Mouse (Mus musculus) small intestine, adult 2 months (tissue): ENCODE results near the gene Selenow. TPM values are rescaled to one million over a fixed set of nuclear protein-coding genes. Genes with fewer than 3 reads are reported as not detected.
"Not testable (repeated sequence)": the region's sequence is repeated elsewhere in the genome, so short reads cannot be mapped to it uniquely, and the experiment has no call there.

Source experiments
- H3K27ac ChIP-seq: fragments of 200-500 bp; 2 replicates; pipeline ENCODE4 v1.5.1; 2012; ENCODE audit warnings: low read depth, low read length, control low read depth, inconsistent platforms; ENCODE audit not compliant: insufficient read depth
- H3K27me3 ChIP-seq: fragments of 200-500 bp; 2 replicates; pipeline ENCODE4 v1.6.1; 2012; ENCODE audit warnings: mild to moderate bottlenecking, moderate library complexity, low read length, inconsistent platforms; ENCODE audit not compliant: control insufficient read depth, insufficient read depth
- H3K36me3 ChIP-seq: fragments of 200-500 bp; 2 replicates; pipeline ENCODE4 v1.6.1; 2012; ENCODE audit warnings: mild to moderate bottlenecking, low read length, control low read depth, inconsistent platforms; ENCODE audit not compliant: control insufficient read depth, insufficient read depth
- H3K4me1 ChIP-seq: fragments of 200-500 bp; 2 replicates; pipeline ENCODE4 v1.6.1; 2012; ENCODE audit warnings: low read length, inconsistent platforms, mixed read lengths; ENCODE audit not compliant: control insufficient read depth, insufficient read depth, insufficient read length
- H3K4me3 ChIP-seq: fragments of 200-500 bp; 2 replicates; pipeline ENCODE4 v1.5.1; 2012; ENCODE audit warnings: low read depth, mild to moderate bottlenecking, control low read depth, inconsistent platforms, low read length, moderate library complexity
- CTCF ChIP-seq: fragments of 200-500 bp; IDR thresholded peaks from 2 replicates; pipeline ENCODE4 v1.5.1; 2012; ENCODE audit warnings: low read depth, mild to moderate bottlenecking, control low read depth, inconsistent platforms, low read length, moderate library complexity, mixed read lengths; ENCODE audit not compliant: insufficient replicate concordance, insufficient read length; ENCODE audit errors: extremely low read depth
- POLR2A ChIP-seq: fragments of 200-500 bp; IDR thresholded peaks from 2 replicates; pipeline ENCODE4 v1.6.1; 2012; ENCODE audit warnings: low read depth, mild to moderate bottlenecking, control low read depth, inconsistent platforms, low read length, moderate library complexity
- WGBS: fragments of 180-500 bp; shearing (Covaris S2); methylation state at CpG from one replicate; pipeline ENCODE4 v1.1.7; 2018; 5-methylcytosine and 5-hydroxymethylcytosine counted together
- polyA plus RNA-seq: library from polyadenylated mRNA; depleted of rRNA; stranded (reverse); fragments of >200 nt; gene quantifications from 2 replicates; pipeline ENCODE4 v1.2.3, GENCODE M21; 2012

Gene Selenow
- polyA plus RNA-seq, 1 experiment: 311 TPM

DNA sequence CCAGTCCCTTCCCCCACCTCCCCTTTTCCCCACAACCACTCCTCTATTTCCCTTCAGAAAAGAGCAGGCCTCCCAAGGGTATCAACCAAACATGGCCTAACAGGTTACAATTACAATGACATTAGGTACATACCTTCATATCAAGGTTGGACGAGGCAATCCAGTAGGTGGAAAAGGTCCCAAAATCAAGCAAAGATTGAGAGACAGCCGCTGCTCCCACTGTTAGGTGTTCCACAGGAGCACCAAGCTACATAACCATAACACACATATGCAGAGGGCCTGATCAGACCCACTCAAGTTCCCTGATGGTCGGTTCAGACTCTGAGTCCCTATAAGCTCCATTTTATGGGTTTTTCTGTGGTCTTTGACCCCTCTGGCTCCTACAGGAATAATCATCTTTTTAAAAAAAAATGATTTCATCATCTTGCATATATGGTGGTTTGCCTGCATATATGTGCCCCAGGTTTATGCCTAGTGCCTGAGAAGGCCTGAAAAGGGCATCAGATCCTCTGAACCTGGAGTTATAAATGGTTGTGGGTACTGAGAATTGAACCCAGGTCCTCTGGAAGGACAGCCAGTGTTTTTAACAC, 6.0 kb downstream of the Selenow start:
- no peak for TF ChIP-seq CTCF
- no peak for TF ChIP-seq POLR2A
- no peaks in the 10 kb centered on the region for H3K27me3 ChIP-seq
- 77% methylated on average over 3 of the region's 3 CpGs for WGBS
- peaks cover 9% of the 10 kb centered on the region; the same call in 1 of the 2 replicates for H3K4me1 ChIP-seq
- no peak overlapping the region for H3K27ac ChIP-seq
- no peak overlapping the region for H3K4me3 ChIP-seq
- peaks cover 13% of the 10 kb centered on the region for H3K36me3 ChIP-seq

DNA sequence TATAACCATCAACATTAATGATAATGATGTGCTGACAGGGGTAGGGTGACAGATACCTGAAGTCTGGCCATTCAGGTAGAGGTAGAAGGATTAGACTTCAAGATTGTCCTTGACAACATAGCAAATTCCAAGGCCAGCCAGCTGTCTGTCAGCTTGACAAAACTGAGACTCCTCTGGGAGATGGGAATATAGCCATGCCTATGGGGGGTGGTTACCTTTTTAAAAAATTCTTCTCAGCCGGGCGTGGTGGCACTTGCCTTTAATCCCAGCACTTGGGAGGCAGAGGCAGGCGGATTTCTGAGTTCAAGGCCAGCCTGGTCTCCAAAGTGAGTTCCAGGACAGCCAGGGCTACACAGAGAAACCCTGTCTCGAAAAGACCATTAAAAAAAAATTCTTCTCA, 6.5 kb downstream of the Selenow start:
- H3K27me3 ChIP-seq, H3K27ac ChIP-seq, H3K4me3 ChIP-seq, H3K4me1 ChIP-seq: not testable (repeated sequence)
- H3K36me3 ChIP-seq: peaks cover 13% of the 10 kb centered on the region
- WGBS: 85% methylated on average over 4 of the region's 4 CpGs

DNA sequence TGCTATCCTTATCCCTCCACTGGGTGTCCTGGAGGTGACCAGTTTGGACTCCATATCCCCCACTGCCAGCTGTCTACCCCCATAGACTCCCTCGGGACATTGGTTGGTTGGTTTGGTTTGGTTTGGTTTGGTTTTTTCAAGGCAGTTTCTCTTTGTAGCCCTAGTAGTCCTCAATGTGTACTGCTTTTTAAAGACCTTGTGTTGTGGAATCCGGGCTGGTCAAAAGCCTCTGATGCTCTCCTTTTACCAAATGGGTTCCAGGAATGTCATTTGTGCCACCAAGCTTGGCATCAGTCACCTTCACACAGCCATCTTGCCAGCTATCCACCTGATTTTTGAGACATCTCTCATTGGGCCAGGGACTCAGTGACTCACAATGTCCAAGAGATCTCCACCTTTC, 7.5 kb downstream of the Selenow start:
- Histone ChIP-seq H3K4me3 (no peak overlapping the region), H3K27me3 (no peaks in the 10 kb centered on the region), H3K27ac (no peak overlapping the region), H3K36me3 (peaks cover 10% of the 10 kb centered on the region), H3K4me1 (no peaks in the 10 kb centered on the region)
- WGBS: 86% methylated on average over 2 of the region's 2 CpGs
- TF ChIP-seq POLR2A (no peak), CTCF (no peak)

DNA sequence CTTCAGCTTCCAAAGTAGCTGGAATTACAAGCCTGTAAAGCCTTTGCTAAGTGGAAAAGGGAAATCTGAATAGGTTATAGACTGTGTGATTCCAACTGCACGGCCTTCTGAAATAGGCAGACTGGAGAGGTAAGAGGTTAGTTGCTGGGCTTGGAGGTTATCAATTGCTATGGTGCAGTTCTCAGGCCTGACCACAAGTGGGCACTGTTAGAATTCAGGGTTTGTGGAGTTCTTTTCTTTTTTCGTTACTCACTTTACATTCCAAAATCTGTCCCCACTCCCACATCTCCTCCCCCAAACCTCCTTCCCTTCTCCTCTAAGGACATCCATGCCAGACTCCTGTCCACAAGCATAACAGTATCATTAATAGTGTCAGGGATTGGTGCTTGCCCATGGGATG, 8.0 kb downstream of the Selenow start:
- 29% methylated on average over 2 of the region's 2 CpGs for WGBS
- TF ChIP-seq CTCF (no peak), POLR2A (no peak)
- no peak overlapping the region for H3K4me3 ChIP-seq
- H3K36me3 ChIP-seq: peaks cover 6% of the 10 kb centered on the region
- H3K27me3 ChIP-seq: no peaks in the 10 kb centered on the region
- no peak overlapping the region for H3K27ac ChIP-seq
- H3K4me1 ChIP-seq: no peaks in the 10 kb centered on the region

DNA sequence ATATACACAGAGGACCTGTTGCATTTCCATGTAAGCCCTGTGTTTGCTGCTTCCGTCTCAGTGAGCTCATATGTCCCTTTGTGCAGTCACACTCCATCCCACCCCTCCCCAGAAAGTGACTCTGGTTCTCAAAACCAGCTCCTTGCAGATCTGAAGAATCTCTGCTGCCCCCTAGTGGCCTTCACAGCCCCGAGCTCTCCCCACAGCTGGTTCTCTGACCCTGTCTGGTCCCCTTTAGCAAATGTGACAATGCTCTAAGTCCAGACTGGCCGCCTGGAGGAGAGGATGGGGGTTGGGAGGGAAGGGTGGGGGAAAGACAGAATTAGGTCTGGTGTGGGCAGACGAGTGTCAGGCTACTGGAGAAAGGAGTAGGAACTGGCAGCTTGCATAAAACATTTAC, 10.0 kb downstream of the Selenow start:
- H3K4me1 ChIP-seq: no peaks in the 10 kb centered on the region
- no peak for TF ChIP-seq POLR2A
- peak; percentile 87; the same call in 1 of the 2 replicates for TF ChIP-seq CTCF
- H3K27me3 ChIP-seq: no peaks in the 10 kb centered on the region
- H3K4me3 ChIP-seq: no peak overlapping the region
- 2% methylated on average over 4 of the region's 4 CpGs for WGBS
- peaks cover 4% of the 10 kb centered on the region for H3K36me3 ChIP-seq
- no peak overlapping the region for H3K27ac ChIP-seq

DNA sequence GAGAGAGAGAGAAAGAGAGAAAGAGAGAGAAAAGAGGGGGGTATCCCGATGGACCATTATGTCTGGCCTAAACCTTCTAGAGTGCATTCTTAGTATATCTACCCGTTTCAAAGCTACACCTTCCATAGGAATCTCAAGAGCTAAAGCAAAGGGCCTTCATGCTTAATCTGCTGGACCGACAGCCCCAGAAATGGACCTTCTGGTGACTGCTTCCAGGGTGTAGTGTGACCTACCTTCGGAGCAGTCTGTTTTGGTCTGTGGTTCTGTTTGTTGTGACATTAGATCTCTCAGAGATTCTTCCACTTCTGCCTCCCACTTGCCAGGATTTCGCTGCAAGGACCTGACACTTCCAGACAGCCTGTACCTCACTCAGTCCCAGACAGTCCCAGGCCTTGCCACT, 11.7 kb downstream of the Selenow start:
- TF ChIP-seq POLR2A (no peak), CTCF (no peak)
- Histone ChIP-seq H3K27me3 (no peaks in the 10 kb centered on the region), H3K36me3 (no peaks in the 10 kb centered on the region), H3K4me3 (no peak overlapping the region), H3K4me1 (no peaks in the 10 kb centered on the region), H3K27ac (no peak overlapping the region)
- WGBS: 82% methylated on average over 5 of the region's 5 CpGs

DNA sequence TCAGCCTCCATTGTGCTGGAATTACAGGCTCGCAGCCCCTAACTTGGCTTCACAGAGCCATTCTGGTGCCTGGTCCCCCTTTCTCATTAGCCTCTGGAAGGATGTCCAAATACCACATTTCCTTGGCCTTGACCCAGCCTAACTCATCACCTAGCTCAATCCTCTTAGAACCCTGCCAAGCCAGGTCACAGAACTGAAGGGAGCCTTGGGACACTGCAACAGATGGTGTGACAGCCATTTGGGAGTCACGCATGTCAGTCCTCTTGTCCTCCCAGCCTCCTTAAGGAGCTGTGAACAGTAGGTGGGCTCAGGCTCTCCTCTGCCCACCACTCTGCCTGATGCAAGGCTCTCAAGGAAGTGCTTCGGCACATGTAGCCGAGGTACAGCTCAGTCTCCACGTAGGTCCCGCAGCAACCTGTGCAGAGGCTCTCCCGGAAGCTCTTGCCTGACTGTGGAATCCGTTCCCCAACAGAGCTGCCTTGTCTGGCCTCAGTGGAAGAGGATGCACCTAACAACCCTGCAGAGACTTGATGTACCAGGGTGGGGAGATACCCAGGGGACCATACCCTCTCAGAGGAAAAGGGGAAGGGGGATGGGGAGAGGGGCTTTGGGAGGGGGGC, 14.1 kb downstream of the Selenow start:
- TF ChIP-seq POLR2A (no peak), CTCF (no peak)
- no peaks in the 10 kb centered on the region for H3K4me1 ChIP-seq
- no peaks in the 10 kb centered on the region for H3K36me3 ChIP-seq
- H3K27me3 ChIP-seq: no peaks in the 10 kb centered on the region
- H3K27ac ChIP-seq: no peak overlapping the region
- H3K4me3 ChIP-seq: no peak overlapping the region
- WGBS: 75% methylated on average over 8 of the region's 8 CpGs

DNA sequence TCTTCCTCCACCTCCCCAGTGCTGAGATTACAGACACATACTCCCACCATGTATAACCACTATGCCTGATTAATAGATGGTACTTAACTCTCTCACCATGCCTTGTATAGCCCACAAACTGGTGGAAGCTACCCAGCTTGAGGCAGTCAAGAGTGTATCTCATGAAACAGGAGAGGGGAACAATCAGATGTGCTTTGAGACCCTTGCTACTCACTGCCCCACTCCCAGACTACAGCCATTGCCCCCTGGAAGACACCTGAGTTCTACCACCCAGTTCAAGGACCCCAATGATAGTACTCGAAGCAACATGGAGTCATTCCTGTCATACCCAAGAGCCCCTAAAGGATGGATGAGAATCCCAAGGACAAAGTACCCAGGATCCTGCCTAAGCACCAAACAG, 15.6 kb downstream of the Selenow start:
- H3K27me3 ChIP-seq: no peaks in the 10 kb centered on the region
- no peak overlapping the region for H3K27ac ChIP-seq
- WGBS: 84% methylated on average over 1 of the region's 1 CpGs
- no peaks in the 10 kb centered on the region for H3K36me3 ChIP-seq
- H3K4me3 ChIP-seq: no peak overlapping the region
- no peaks in the 10 kb centered on the region for H3K4me1 ChIP-seq
- TF ChIP-seq POLR2A (no peak), CTCF (no peak)
